Mouse (Mus musculus) thymus, postnatal 25 days (tissue): ENCODE data around the gene Csnk2b.
A peak's percentile ranks its signal among the peaks of the same experiment; 100 is the strongest.
"Not testable (repeated sequence)": the region's sequence is repeated elsewhere in the genome, so short reads cannot be mapped to it uniquely, and the experiment has no call there.

Experiments used
- DNase-seq: peaks from one replicate; pipeline ENCODE4 v3.0.0; 2022

Csnk2b gene

GRCm38 (mm10) chr17:35152121-35152520 lies 30.3 kb upstream of the Csnk2b start:
- no peak for DNase-seq

- DNase-seq, result no peak
Observed at GRCm38 (mm10) chr17:35147922-35148639, 26.2 kb upstream of the Csnk2b start.

- no peak for DNase-seq
Observed at GRCm38 (mm10) chr17:35147348-35147747, 25.5 kb upstream of the Csnk2b start.

- DNase-seq, result no peak
Observed at GRCm38 (mm10) chr17:35146139-35146538, 24.3 kb upstream of the Csnk2b start.

GRCm38 (mm10) chr17:35141971-35142370 lies 20.1 kb upstream of the Csnk2b start:
- no peak for DNase-seq

- DNase-seq, result no peak
Observed at GRCm38 (mm10) chr17:35140490-35140996, 18.7 kb upstream of the Csnk2b start.

- no peak for DNase-seq
Observed at GRCm38 (mm10) chr17:35139269-35139668, 17.4 kb upstream of the Csnk2b start.

GRCm38 (mm10) chr17:35135591-35136320 lies 13.9 kb upstream of the Csnk2b start:
- no peak for DNase-seq

GRCm38 (mm10) chr17:35134801-35135590 lies 13.1 kb upstream of the Csnk2b start, which contains the start of gene Bag6:
TSS of gene Bag6 (plus strand) at chr17:35135178.
- DNase-seq, result peak; percentile 95

- no peak for DNase-seq
Observed at GRCm38 (mm10) chr17:35133517-35133916, 11.7 kb upstream of the Csnk2b start.

- no peak for DNase-seq
Observed at GRCm38 (mm10) chr17:35132174-35132560, 10.3 kb upstream of the Csnk2b start.

GRCm38 (mm10) chr17:35131500-35132173 lies 9.8 kb upstream of the Csnk2b start, which contains the start of gene Apom:
TSS of gene Apom (minus strand) at chr17:35132050.
- no peak for DNase-seq

GRCm38 (mm10) chr17:35131038-35131437 lies 9.2 kb upstream of the Csnk2b start:
- DNase-seq, result no peak

GRCm38 (mm10) chr17:35128996-35129395 lies 7.1 kb upstream of the Csnk2b start:
- no peak for DNase-seq

GRCm38 (mm10) chr17:35127017-35127416 lies 5.2 kb upstream of the Csnk2b start:
- no peak for DNase-seq

GRCm38 (mm10) chr17:35126206-35126611 lies 4.4 kb upstream of the Csnk2b start, which contains the start of gene D17H6S53E:
TSS of gene D17H6S53E (plus strand) at chr17:35126373.
- DNase-seq, result peak; percentile 87

- DNase-seq, result no peak
Observed at GRCm38 (mm10) chr17:35125578-35125977, 3.7 kb upstream of the Csnk2b start.

- no peak for DNase-seq
Observed at GRCm38 (mm10) chr17:35125081-35125480, 3.2 kb upstream of the Csnk2b start.

- DNase-seq, result not testable (repeated sequence)
Observed at GRCm38 (mm10) chr17:35124261-35124896, 2.5 kb upstream of the Csnk2b start.

- DNase-seq, result not testable (repeated sequence)
Observed at GRCm38 (mm10) chr17:35123287-35123686, 1.4 kb upstream of the Csnk2b start.

- DNase-seq, result peak; percentile 98
Observed at GRCm38 (mm10) chr17:35121143-35121799, 582 bp downstream of the Csnk2b start, which contains the start of gene Gpank1. TSS of gene Gpank1 (plus strand) at chr17:35121455.
